Mouse (Mus musculus) cerebellum, postnatal 14 days (tissue): ENCODE results near the gene Prr5.

Experiments
- DNase-seq, 2 experiments: peaks; one replicate each; pipeline ENCODE4 v3.0.0; 2021; ENCODE audit warnings: mixed read lengths in 2 of 2

Gene Prr5

DNA sequence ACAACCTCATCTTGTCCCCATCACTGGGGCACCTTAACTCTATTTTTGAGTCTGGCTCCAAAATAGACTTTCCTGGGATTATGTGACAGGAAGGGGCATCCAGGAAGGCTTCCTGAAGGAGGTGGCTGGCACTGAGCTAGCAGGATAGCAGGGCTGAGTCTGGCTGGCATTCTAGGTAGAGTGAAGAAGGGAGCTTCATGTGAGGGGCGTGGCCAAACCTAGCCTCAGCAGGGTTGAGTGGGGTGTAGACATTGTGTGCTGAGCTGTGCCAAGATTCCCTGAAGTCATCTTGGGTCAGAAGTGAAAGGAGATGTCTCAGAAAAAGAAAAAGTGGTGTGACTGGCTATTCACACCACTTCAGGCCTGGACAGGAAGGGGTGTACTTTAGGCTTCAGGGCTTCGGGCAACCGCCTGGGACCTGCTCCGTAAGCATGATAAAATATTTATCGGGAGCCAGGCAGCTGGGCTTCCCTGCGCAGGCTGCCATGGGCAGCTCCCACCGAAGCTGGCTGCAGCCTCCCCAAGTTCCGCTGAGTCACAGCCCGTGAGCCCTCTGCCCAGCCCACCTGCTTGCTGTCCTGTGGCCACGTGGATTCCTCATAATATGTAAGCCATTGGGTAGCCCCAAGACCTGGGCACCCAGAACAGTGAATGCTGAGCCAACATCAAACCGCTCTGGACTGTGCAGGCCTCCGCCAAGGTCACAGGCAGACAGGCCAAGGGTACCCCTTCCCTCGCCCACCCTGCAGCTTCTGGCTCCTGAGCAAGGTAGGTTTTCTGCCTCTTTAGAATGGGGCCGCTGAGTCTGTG lies at the start of gene Prr5:
Gene Prr5, plus strand, starts transcription at position 683 of the 810 bp plus-strand sequence.
- DNase-seq = peak; percentile 53 to 55

DNA sequence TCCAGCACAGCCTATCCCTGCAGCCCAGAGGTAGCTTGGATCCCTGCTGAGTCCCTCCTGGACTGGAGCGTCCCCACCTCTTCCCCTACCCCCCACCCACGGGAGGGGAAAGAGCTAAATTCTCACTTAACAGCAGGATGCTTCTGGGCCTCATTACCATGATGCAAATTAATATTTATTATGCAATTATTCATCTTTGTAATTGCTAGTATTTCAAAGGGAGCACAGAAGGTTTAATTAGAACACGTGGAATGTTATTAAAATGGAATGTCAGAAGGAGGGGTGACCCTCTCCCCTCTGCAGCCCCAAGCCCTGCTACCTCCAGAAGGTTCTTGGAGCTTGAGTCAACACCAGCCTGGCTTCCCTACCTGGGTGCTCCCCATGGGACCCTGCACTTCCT lies 49.4 kb upstream of the Prr5 start:
- no peak for DNase-seq

- DNase-seq = peak in 1 of 2 experiments; percentile 49
These were observed 47.5 kb upstream of the Prr5 start for GRCm38 (mm10) chr15:84621722-84622428.

- DNase-seq = peak; percentile 44 to 64
These were observed 44.5 kb upstream of the Prr5 start for GRCm38 (mm10) chr15:84624870-84625269.

DNA sequence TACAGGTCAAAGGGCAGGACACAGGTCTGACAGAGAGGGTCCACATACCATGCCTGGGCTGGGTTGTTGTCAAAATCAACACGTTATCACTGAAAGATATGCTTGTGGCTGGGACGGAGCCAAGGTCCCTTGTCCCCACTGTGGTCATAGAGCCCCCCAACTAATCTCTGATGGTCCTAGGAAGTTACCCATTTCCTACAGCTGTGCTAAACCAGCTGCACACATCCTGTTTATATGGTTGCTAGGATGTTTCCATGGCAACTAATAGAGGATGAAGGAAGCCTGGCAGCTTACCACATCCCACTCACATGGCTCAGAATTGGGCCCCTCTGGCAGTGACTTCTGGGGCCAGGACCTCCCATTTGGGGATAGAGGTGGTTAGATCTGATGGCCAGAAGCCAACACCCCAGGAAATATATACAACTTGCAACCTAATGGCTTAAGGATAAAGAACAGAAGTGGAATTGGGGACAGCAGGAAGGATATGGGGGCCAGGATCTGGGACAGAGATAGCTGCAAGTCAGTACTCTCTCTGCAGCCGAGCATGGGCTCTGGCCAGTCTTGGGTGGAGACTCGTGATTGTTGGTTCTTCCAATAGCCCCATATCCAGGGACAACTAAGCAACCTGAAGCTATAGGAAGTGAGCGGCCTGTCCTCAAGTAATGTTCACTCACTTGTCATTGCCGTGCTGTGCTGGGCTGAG lies 43.6 kb upstream of the Prr5 start:
- DNase-seq = no peak

DNA sequence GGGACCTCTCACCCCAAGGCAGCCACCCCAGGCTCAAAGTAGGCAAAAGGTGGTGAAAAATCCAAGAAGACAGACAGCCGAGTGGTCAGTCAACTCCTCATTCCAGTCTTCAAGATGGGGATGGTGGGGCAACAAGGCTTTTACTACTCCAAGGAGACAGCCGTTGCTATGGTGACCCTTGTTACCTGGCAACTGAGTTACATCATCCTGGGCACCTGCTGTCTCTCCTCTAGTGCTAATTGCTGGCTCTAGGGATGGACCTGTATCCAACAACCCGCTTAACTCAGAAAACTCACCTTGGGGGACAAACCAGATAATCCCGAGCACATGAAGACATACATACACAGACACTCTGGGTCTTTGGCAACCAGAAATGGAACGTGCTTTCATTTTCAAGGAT lies 42.1 kb upstream of the Prr5 start:
- DNase-seq = peak; percentile 59 to 70

DNA sequence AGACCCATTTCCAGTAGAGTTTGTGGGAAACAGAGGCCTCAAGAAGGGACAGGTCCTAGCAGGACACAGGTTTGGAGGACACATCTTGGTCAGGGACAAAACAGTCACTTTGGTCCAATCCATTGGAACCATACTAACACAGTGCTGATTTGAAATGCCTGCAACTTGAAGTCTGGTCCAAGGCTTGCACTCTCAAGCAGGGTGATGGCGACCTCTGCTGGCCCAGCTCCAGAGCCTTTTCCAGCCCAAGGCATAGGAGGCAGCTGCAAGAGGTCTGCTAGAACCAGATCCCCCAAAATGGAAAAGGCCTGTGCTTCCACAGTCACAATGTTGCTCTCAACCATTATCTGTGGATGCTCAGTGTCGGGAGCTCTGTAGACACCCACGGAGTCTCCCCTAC lies 39.7 kb upstream of the Prr5 start:
- peak; percentile 81 to 88 for DNase-seq

GRCm38 (mm10) chr15:84631560-84631959 lies 37.9 kb upstream of the Prr5 start:
- peak; percentile 91 for DNase-seq

DNA sequence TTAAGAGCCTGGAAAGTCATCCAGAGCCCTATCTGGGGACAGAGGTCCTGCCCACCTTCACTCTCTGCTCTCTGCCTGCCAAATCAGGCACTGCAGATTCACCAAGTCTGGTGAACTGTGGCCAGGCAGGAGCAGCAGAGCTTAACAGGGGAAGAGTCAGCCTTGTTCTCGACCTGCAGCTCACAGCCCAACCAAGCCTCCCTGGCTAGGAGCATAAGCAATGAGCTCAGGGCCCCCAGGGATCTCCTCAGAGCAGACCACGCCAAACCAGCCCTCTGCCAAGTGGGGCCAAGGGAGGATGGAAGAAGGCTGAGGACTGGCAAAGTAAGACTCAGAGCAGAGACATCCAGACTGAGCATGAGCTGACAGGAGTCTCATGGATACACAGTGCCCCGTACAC lies 35.1 kb upstream of the Prr5 start:
- DNase-seq = no peak

- no peak for DNase-seq
These were observed 31.0 kb upstream of the Prr5 start for GRCm38 (mm10) chr15:84638405-84638804.

GRCm38 (mm10) chr15:84639072-84639450 lies 30.4 kb upstream of the Prr5 start:
- DNase-seq = no peak

DNA sequence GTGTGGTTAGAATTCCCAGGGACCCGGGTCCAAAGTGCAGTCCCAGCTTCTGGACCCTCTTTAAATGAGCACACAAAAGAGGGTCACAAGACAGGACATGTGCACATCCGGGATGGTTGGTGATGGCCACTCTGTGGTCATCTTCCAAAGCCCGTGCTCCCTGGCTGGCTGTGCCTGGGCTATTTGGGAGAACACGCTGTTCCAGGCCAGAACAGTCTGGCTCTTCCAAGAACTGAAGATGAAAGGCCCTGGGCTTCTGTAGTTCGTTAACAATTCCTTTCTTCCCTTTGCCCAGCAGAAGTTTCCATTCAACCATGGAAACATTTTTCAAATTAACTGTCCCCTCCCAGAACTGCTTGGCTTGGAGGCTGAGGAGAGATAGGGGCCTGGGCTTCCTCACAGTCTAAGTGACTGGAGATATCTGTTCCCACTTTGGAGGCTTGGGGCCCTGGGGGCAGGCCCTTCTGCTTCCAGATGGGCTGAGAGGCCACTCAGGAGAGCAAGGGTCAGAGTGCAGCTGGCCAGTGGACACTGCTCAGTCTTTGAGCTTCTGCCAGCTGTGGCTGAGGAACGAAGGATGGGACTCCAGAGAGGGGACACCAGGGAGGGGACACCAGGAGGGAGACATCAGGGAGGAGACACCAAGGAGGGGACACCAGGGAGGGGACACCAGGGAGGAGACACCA lies 29.8 kb upstream of the Prr5 start:
- no peak for DNase-seq

DNA sequence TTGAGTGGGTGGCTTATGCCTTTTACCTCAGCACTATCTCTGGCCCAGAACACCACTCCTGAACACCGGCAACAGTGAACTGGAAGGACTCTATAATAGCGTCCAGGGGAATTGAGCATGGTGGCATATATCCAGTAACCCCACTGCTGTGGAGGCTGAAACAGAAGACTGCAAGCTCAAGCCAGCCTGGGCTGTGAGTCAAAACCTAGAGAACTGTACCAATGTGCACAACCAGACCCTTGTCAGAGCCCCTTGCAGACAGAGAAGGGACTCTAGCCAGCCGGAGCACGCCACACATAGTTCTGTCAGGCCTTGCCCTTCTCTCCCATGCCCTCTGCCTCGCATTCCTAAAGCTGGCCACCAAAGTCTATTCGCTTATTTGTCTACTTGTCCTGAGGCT lies 28.7 kb upstream of the Prr5 start:
- peak; percentile 45 to 69 for DNase-seq

GRCm38 (mm10) chr15:84641127-84641526 lies 28.3 kb upstream of the Prr5 start:
- DNase-seq = no peak

- DNase-seq = no peak
These were observed 27.5 kb upstream of the Prr5 start for GRCm38 (mm10) chr15:84641948-84642347.

DNA sequence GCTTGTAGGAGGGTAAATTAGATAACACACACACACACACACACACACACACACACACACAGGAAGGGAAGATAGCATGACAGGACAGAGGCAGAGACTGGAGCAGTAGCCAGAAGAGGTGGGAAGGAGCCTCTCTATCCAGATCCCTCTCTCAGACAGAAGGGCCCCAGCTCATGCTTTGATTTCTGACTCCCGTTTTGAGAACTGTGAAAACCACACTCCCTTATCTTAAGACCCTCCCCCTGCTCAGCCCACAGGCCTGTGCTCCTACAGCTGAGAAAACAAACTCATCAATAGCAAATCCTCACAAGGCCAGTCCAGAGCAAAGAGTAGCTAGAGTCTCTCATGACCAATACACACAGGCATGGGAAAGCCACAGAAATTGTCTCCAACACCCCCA lies 26.2 kb upstream of the Prr5 start:
- DNase-seq = no peak

GRCm38 (mm10) chr15:84651481-84651880 lies 17.9 kb upstream of the Prr5 start:
- no peak for DNase-seq

- DNase-seq = no peak
These were observed 16.3 kb upstream of the Prr5 start for GRCm38 (mm10) chr15:84653151-84653550.

GRCm38 (mm10) chr15:84653979-84654966 lies 15.1 kb upstream of the Prr5 start:
- DNase-seq = peak; percentile 85 to 89

- no peak for DNase-seq
These were observed 14.4 kb upstream of the Prr5 start for GRCm38 (mm10) chr15:84654975-84655374.

- DNase-seq = peak in 1 of 2 experiments; percentile 4
These were observed 12.7 kb upstream of the Prr5 start for GRCm38 (mm10) chr15:84656689-84657088.
